Mouse (Mus musculus) lung, adult 18-20 months (tissue): ENCODE results near the gene Phxr2.

Source experiments
- DNase-seq, 2 experiments: peaks; one replicate each; pipeline ENCODE4 v3.0.0; 2022; ENCODE audit warnings: mixed read lengths in 2 of 2

The Phxr2 gene

DNA sequence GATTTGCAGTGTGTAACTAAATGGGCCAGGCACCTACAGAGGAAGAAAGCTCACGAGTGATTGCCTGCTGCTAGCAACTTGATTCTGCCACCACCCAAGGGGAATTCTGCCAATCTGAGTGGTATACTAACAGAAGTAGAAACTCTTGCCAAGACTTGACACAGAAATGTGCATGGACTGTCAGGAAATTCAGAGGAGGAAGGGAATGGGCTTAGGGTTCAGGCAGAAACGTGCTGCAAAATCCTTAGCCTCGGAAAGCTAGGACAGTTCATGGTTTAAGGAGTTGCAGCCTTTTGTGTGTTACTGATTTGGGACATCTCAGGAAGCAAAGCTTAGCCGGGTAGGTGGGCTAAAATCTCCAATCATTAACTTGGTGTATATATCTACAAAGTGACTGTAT, at the start of gene Phxr2:
Gene Phxr2, minus strand, starts transcription at position 101 of the 400 bp plus-strand sequence.
- no peak for DNase-seq

DNA sequence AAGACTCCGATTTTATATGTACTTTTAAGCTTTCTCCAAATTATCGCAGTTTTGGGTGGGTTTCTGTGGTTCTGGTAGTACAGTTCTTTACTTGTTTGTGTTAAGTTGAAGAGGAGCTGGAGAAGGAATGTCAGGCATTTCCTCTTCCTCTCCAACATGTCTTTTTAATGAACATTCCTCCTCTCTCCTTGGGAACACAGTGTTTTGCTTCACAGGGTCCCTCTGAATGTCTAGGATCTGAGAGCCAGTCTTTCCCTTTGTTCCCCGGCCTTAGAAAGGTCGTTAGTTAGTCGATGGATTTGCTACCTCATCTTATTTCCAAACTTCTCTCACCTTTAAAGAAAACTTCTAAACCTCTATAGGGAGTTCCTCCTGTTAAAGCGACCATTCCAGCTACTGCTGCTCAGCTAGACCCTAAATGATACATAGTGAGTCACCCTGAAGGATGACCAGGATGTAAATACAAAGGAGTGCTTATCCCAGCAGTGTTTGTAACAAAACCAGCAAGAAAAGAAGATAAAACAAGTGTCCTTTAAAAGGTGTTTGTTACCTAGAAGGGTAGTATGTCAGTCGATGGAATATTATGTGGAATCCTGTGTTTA, 46.9 kb upstream of the Phxr2 start:
- no peak for DNase-seq

DNA sequence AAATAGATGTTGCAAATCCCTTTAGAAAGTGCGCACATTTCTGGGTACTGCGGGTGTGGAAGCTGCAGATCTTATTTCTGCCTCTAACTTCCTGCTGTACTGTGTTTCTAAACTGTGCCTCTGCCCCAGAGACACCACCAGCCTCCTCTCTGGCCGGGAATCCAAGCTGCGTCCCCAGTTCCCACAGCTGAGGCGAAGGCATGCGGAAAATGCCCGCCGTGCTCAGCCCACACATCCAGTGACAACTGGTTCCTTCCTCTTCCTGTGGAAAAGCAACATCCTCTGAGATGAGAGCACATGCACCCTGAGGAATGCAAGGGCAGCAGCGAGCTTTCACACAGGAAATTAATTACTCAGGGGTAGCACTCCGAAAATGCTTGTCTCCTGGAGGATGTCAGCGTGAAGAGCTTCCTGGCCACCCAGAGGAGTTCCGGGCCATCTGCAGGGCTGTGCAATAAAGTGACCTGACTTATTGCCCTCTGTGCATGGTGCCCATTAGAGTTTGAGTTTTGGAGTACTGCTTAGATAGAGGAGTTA, 45.9 kb upstream of the Phxr2 start:
- DNase-seq: peak; percentile 70 to 72

DNA sequence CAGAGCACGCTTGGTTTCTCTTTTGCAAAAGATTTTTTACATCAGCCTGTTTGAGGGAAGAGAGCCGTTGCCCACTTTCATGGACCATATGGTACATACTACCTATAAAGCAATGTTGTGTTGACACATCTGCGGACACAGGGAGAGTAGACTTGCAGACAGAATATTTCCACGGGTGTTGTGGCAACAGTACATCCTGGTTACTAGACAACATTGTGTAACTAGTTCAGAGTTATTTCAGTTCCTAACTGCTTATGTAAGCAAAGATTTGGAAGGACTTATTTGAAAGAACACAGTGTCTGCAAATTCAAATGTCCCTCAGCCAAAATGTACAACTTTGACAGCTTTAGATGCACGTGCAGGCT, 43.6 kb upstream of the Phxr2 start:
- DNase-seq: peak; percentile 62 to 73

DNA sequence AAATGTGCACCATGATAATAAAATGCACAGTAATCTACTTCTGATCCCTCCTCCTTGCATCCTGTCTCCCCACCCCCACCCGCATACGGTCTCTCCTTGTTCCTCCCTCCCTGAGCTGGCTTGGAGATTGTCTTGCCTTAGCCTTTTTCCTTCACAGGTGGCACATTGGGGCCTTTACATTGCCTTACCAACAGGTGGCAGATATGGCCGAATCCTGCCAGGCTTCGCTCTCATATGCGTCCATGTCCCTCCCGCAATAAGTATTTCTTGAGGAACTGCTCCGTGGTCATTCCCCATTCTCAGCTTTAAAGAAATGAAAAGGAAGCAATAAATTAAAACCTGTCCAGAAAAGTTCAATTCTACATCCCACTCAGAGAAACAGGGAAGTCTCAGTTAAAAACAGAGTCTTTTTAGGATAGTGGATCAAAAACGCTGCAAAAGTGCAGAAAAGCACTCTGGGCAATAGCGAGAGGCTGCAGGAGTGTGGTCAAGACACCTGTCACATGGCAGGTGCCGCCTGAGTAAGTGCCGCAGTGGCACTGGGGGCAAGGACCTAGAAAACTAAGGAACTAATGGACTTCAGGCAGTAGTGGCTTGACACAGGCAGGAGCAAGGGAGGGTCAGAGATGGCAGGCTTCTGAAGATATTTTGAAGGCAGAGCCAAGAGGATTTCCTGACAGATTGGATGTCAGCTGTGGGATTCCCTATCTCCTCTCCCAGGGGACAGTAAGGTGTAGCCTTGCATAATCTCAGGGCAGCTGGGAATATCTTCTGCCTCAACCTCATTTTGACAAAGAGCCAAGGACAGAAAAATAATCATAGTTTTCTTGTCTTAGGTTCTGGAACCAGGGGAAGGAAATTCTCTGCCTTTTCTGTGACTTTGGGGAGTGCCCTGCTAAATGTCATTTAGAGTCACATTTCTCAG, 43.0 kb upstream of the Phxr2 start:
- peak; percentile 47 to 54 for DNase-seq

DNA sequence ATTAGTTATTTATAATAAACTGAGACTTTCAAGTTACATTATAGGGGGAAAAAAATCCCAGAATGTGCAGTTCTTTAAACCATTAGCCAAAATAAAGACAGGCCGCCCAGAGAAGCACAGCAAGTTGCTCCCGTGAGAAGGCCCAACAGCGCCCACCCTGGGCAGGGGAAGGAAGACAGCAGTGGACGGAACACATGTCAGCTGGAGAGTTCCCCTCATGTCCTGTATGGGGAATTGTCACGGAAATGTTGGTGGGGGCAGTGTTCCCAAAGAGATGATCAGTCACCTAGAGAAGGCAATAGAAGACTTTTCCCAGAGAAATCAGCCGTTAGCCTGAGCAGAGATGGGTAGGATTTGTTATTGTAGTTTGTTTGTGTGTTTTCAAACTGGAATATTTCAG, 42.3 kb upstream of the Phxr2 start:
- DNase-seq: peak in 1 of 2 experiments; percentile 42

DNA sequence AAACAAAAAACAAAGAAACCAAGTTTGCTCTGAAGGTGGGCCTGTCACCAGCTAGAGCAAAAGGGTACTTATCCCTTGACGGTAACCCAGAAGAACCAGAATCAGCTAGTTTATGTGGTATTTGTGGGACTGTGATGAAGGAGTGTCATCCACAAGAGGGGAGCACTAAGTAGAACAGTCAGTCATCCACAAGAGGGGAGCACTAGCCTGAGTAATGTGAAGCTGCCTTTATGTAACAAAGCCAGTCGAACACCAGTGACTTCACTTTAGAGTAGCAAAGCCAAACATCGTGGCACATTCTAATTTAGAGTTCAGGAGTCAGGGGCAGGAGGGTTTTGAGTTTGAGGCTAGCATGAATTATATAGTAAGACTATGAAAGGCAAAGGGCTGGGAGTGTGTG, 40.3 kb upstream of the Phxr2 start:
- DNase-seq: peak in 1 of 2 experiments; percentile 27

DNA sequence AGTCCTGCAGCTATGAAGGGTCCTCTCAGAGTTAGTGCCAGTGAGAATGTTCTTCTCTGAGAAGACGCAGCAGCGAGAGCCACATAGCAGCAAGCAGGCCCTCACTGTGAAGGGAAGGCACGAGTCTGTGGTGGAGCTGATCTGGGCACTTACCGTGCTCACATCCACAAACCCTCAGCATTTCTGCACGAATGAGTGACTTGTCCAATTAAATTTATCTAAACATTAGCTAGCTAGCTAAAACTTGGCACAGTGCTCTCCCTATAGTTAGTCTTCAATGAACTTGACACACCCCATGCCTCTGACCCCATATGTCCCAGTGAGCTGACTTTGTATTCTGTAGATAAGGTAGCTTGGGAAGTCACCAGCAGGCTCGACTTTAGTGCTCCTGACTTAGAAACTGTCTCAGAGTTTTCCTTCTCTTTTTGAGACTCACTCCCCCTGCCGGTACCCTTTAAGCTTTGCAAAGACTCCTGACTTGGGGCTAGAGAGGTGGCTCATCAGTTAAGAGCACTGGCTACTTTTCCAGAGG, 39.7 kb upstream of the Phxr2 start:
- peak in 1 of 2 experiments; percentile 26 for DNase-seq

DNA sequence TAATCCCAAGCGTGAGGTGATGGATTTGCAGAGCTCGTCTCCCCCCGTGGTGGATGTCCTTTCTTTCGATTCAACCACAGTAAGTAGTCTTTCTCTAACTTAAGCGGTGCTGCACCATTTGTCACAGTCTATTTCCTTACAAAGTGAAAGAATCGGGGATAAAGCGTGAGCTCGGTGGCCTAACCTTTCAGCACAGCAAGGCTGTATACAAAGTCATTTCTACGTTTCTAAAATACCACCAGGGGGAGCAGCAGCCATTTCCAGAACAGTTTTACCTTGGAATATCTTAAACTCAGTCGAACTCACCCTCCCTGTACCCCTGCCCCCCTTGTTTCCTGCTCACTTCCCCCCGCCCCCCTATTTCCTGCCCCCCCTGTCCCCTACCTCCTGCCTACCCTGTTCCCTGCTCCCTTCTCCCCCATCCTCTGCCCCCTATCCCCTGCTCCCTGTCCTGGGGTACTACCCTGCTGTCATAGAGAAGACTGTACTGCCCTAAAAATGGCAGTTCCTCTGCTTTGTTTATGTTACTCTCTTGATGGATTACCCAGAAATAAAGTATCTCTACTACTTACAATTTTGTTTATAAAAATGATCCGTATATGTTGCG, 38.8 kb upstream of the Phxr2 start:
- DNase-seq: peak in 1 of 2 experiments; percentile 38

DNA sequence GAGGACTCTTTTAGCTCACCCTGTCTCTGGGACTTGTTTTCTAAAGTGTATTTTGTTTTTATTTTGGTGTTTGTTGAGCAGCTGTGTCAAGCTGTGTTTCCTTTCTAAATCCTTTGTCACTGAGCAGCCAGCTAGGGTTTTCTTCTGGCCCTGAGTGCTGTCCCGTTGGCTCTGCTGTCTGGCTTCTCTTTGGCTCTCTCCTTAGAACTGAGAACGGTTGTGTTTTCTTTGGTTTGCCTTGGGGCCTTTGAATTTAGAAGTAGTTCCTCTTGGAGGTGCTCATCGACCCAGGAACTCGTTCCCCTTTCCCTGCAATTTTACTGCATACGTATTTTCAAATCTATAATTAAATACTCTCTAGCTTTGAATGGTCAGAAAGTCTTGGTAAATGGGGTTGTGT, 36.9 kb upstream of the Phxr2 start:
- DNase-seq: no peak

DNA sequence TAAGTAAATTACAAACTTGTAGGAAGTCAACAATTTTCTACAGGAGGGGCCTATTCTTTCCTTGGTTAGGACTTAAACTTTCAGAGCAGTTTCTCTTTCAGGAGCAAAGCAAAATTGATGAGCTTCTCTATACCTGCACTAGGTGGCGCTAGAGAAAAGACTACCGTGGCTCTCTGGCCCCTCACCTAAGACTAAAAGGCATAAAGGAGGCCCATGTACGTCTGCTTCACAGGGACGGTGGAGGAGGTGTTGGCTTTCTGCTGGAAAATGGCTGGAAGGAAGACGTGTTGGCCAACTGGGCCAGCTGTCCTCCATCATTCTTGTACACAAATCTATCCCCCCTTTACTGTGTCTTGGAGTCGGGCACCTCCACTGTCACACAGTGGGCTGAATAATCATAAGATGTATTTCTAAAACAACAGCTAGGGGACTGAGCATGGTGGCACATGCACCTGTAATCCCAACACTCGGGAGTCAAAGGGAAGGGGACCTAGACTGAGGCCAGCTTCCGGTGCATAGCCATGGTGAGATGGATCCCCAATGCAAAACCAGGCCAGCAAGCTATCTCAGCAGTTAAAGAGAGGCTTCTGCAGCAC, 36.0 kb upstream of the Phxr2 start:
- peak in 1 of 2 experiments; percentile 29 for DNase-seq

DNA sequence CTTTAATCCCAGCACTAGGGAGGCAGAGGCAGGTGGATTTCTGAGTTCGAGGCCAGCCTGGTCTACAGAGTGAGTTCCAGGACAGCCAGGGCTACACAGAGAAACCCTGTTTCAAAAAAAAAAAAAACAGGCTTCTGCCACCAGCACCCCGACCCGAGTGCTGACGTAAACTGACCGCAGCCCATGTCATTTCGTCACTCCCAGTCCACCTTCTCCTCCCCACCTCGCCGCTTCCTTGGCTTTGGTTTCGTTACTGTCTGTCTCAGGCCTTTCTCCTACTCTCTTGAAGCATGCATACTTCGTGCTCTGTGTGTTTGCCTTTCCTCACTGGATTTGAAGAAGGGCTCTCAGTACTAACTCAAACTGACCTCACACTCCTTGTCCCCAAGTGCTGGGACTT, 31.6 kb upstream of the Phxr2 start:
- DNase-seq: peak in 1 of 2 experiments; percentile 27

DNA sequence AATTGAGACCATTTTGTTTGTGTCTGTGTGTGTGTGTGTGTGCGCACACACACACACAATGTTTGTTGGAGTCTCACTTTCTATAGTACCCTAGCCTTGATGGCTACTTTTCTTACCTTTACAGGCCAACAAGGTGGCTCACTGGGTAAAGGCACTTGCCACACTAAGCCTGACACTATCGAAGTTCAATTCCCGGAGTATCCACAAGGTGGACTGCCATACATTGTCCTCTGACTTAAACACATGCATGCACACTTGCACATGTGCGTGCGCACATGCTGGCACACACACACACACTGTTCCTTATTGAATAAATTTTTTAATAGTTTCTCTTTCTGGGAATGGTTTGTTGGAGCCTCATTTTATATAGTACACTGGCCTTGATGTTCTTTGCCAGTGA, 30.7 kb upstream of the Phxr2 start:
- no peak for DNase-seq

DNA sequence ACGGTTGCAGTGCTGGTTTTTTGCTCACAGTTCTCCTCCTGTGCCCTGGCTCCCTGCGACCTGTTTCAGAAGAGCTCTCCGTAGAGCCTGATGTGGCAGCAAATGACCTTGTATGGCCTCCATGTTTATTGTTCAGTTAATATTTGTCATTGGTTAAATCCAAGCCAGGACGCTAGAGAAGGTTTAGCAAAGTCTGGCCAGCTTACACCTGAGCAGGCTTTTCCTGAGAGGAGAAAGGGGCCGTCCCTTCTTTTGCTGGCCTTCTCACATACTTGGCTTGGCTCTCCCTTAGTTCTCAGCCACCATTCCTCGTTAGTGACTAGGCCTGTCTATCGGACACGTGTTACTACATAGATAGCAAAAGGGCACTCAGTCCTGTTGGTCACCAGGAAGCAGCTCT, 28.5 kb upstream of the Phxr2 start:
- DNase-seq: no peak

DNA sequence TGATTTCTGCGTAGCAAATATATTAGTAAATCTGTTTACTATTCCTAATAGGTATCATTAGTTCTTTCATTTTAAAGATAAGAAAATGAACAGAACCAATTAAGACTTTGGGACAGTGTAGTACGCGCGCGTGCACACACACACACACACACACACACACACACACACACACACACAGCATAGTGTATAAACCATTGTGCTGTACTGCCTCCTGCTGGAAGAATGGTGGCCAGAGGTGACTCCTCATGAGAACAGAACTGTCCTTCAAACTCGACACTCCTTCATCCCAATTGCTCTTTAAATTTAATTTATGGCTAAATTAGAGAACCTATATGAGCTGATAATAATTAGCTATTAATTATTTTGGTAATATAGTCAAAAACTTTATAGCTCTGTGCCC, 25.9 kb upstream of the Phxr2 start:
- peak in 1 of 2 experiments; percentile 52 for DNase-seq

DNA sequence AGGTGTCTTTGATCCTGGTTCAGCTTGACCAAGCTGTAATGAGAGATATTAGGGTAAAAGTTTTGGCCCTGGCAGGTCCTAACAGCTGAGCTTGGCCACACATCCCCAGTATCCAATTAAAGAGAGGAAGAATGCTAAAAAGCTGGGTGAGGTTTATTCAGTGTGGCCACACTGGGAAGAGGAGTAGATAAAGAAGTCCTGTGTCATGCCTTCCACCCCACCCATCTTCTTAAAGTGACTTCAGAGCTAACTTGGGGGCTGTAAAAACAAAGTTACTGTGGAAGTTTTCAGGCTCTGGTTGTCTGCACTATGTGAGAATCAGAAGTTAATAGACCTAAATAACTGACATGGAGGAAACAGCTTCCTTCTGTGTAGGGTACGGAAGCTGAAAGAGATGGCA, 25.5 kb upstream of the Phxr2 start:
- DNase-seq: no peak

DNA sequence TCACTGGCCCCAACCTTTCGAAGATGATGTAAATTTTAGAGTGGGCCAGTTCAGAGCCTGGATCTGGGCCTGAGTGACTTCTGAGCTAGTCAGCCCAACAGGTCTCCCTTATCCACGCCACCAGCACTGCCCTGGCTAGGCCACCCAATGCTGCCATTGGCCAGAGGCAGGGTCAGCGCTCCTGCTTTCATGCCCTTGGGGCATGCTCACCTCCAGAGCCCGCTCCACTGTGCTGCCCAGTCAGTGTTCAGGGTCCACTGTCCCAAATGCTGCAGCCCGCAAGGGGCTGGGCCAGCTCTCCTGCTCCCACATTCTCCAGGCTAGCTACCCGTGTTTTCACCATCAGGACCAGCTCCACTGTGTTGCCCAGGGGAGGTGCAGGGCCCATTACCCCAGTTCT, 23.9 kb upstream of the Phxr2 start:
- DNase-seq: no peak

DNA sequence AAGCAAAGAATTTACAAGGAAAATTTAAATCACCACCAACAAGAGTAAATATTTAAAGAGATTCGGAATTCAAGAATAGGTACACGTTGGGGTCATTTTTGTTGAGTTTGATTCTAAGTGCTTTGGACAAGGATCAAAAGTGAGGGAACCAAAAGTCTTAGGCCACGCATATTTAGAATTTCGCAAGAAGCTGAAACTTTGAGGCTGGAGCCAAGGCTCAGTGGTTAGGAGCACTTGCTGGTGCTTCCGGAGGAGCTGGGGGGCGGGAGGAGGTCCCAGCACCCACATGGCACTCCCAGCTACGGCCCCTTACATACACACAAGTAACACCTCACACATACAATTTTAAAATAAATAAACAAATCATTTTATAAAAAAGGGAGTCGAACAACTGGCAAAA, 20.5 kb upstream of the Phxr2 start:
- DNase-seq: no peak

DNA sequence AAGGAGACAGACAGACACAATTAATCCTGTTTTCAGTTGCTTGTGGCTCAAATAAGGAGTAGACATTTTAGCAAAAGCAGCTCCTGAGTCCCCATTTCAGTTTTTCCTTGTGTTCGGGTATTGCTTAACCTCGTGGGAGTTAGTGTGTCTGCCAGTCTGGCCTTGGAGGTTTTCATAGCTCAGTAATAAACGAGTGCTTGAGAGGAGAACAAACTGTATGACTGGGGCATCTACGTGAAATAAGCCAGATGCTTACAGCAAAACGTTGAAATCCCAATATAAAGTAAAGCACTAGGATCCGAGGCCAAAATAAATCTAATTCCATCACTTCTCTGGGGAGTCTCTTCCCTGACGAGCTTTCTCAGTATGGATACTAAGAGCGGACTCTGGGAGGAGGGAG, 19.5 kb upstream of the Phxr2 start:
- DNase-seq: no peak

DNA sequence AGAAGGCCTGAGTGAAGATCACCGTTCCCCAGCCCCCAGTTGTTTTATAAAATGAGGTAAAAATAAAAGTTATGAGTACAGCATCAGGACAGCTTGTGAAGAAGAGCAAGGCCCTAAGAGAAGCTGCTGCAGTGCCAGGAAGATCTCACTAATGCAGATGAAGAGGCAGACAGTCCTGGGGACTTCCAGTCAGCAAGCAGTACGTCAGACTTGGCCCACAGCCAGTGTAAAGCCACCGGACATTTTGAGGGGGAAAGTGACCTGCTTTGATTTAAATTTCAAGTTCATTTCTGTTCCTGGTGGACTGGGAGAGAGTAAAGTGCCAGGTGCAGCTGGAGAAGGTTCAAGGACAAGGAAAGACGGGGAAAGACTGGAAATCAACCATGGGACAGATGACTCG, 10.2 kb upstream of the Phxr2 start:
- no peak for DNase-seq

DNA sequence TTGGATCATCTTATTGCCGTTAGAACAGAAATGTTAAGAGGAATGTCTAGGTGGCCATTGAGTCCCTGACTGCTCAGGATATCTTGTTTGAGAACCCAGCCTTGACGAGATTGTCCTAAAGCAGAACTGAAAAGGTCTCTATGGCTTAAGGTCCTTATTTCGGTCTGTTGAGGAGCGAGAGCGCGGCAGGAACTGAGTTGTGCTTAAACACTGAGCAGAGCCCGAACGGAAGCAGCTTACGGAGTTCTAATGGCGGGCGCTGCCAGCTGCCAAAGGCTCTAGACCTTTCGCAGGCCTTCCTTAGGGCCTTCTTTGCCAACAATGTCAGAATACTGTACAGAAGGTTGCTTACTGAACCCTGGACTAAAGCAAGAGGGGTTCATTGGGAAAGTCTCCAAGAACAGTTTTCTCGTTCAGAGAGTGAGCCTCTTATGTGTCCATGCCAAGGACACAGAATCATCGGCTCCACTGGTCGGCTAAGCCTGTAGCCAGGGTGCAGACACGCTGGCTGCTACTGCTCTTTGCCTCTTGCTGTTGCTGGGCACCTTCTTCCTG, 7.3 kb upstream of the Phxr2 start:
- DNase-seq: no peak

DNA sequence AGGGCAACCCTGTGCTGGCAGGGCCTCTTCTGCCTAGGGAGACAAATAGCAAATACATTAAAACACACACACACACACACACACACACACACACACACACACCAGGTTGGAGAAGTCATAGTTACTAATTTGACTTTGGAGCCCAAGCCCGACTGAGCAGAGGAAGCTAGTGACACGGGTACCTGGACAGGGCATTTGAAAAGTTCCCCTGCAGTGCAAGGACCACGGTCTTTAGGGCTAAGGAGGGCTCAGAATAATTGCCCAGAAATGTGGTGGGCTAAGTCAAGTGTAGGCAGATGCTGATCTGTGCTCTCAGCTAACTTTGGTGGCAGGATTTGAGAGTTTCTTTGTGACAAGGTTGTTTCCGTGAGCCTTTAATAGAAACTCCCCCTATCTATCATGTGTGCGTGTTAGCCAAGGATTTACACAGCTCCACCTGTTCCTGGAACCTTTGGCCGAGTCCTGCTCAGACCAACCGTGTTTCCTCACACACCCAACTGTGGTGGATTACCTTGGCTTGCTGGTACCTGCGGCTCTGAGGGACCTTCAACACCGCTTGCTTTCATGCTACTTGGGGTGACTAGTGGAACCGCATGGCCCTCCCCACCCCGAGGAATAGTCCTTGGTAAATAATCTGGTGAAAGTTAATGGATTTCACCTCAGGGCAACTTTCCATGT, 6.6 kb upstream of the Phxr2 start:
- DNase-seq: no peak
